Mouse (Mus musculus) urinary bladder, postnatal 14 days (tissue): ENCODE measurements at regions not wholly inside any gene's neighbourhood (a gene's known extent, or its start where the extent isn't known, plus 50 kb on each side); places are given as distances from the start of the nearest gene placed in this dataset.

ENCODE experiments used
- DNase-seq: peaks from one replicate; pipeline ENCODE4 v3.0.0; 2021; ENCODE audit warnings: low spot score

GRCm38 (mm10) chr9:80688481-80689086, 223.3 kb upstream of the Impg1 start:
- DNase-seq, result peak; percentile 64

GRCm38 (mm10) chr9:80683030-80683692, 217.9 kb upstream of the Impg1 start:
- no peak for DNase-seq

DNA sequence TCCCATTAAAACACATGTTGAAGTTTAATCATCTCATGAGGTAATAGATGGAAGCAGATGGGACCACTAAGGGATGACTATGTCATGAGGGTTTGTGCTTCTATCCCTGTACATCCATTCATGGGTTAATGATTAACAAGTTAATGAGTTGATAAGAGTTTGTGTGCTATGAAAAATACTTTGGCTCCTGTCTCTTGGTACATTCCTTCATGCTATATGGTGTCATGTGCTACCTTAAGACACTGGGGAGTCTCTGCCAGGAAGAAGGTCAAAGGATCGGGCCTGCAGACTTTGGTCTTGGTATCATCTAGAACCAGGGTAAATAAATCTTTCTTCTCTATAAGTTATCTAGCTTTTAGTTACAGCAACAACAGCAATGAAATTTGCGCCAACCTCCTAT, 216.4 kb upstream of the Impg1 start:
- DNase-seq, result no peak

- DNase-seq, result no peak
Observed at GRCm38 (mm10) chr9:80671483-80671882, 206.2 kb upstream of the Impg1 start.

- DNase-seq, result no peak
Observed at GRCm38 (mm10) chr9:80668575-80669248, 203.4 kb upstream of the Impg1 start.

- DNase-seq, result no peak
Observed at GRCm38 (mm10) chr9:80658755-80659154, 193.5 kb upstream of the Impg1 start.

- no peak for DNase-seq
Observed at GRCm38 (mm10) chr9:80615114-80615513, 149.8 kb upstream of the Impg1 start.

DNA sequence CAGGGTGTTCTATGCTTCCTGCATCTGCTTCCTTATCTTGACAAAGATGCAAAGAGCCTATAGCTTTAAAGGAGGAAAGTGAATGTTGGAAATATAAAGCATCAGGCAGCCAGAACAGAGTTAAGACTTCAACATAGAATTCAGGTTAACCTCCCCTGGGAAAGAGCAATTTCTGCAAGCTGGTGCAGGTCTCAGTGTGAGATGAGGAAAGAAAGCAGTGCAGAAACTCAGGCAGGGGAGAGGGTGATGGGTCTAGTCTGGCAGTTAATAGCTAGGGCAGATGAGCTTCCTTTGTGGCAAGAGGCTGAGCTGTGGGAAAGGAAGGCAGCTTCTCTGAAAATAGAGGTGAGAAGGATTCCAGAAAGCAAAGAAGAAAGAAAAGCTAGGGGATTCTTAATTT, 134.7 kb upstream of the Impg1 start:
- no peak for DNase-seq

DNA sequence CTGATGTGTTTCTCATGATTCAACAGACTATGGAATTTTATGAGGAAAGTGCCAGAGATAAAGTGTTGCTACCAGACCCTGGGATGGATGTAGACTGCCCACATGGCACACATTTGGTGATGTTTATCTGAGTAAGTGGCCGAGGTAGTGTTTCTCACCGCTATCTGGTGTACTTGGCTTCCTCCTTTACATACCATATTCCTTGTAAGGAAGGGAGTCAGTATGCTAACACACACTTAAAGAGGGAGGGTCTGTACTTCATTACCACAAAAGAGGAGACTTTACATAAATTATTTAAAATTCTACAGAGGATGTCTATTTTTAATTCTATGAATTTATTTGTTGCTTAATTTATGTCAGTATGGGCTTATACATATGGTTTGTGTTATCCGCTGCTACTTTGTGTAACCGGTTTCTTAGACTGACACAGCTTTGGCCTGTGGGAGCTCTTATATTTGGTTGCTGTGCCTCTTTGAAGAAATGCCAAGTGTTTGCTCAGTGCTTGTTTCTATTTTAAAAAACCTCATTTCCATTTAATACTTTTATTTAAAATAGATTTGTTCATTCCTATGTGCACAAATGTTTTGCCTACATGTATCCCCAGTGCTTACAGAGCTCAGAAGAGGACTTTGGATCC, 100.2 kb upstream of the Impg1 start:
- DNase-seq, result no peak

GRCm38 (mm10) chr9:80563655-80564054, 98.4 kb upstream of the Impg1 start:
- DNase-seq, result no peak

- DNase-seq, result no peak
Observed at GRCm38 (mm10) chr9:80555531-80556067, 90.3 kb upstream of the Impg1 start.
